Mouse (Mus musculus): ENCODE measurements around the gene Nfya. TPM values are rescaled to one million over a fixed set of nuclear protein-coding genes. Genes with fewer than 3 reads are reported as not detected.
A peak's percentile ranks its signal among the peaks of the same experiment; 100 is the strongest.

The Nfya gene
- total RNA-seq, 1 experiment: 23.3 TPM

GRCm38 (mm10) chr17:48433006-48433655, 23.4 kb upstream of the Nfya start:
- H3K36me3 ChIP-seq (ENCODE audit: control insufficient read depth, insufficient read depth, low read length, poor library complexity, severe bottlenecking): no peaks in the 10 kb centered on the region
- TF ChIP-seq ZC3H11A (IDR thresholded peaks at IDR 0.05; ENCODE audit: borderline replicate concordance, low read depth, low read length) (no peak), ZNF384 (IDR thresholded peaks at IDR 0.05; ENCODE audit: low read depth, low read length) (no peak), CHD2 (IDR thresholded peaks at IDR 0.05; ENCODE audit: low read depth, low read length) (no peak), HCFC1 (IDR thresholded peaks at IDR 0.05; ENCODE audit: borderline replicate concordance, insufficient read depth, low read length) (no peak), MAFK (IDR thresholded peaks at IDR 0.05; ENCODE audit: insufficient read depth, low read depth, low read length) (no peak)
- no peak overlapping the region for H3K4me3 ChIP-seq (ENCODE audit: insufficient read depth in 1 of 2, low read depth in 1 of 2, low read length in 2 of 2, poor library complexity in 1 of 2, severe bottlenecking in 1 of 2)
- H3K27ac ChIP-seq (ENCODE audit: insufficient read depth, low read depth, low read length, poor library complexity, severe bottlenecking): no peak overlapping the region; the same call in 1 of the 2 replicates
- in situ Hi-C loops (cut with MboI; ENCODE audit: low sequenced_read_pairs in 2 of 2, unreplicated experiment in 2 of 2): no loop called here
- no peak for DNase-seq (ENCODE audit: low read depth, low spot score)
- peaks cover 18 to 54% of the 10 kb centered on the region in 2 experiments for H3K4me1 ChIP-seq (ENCODE audit: control insufficient read depth in 2 of 2, insufficient read depth in 2 of 2, low read length in 2 of 2, poor library complexity in 1 of 2)
- H3K9ac ChIP-seq (ENCODE audit: insufficient read depth, low read depth, low read length, poor library complexity, severe bottlenecking): peak overlapping the region; percentile 40; the same call in 1 of the 2 replicates
- no peaks in the 10 kb centered on the region for H3K9me3 ChIP-seq (ENCODE audit: control insufficient read depth, insufficient read depth, low read depth, low read length)

GRCm38 (mm10) chr17:48432158-48432980, 22.7 kb upstream of the Nfya start, which contains the start of gene Apobec2:
Gene Apobec2 (minus strand): TSS chr17:48432930.
- Histone ChIP-seq H3K9me3 (ENCODE audit: control insufficient read depth, insufficient read depth, low read depth, low read length) (no peaks in the 10 kb centered on the region), H3K36me3 (ENCODE audit: control insufficient read depth, insufficient read depth, low read length, poor library complexity, severe bottlenecking) (no peaks in the 10 kb centered on the region), H3K9ac (ENCODE audit: insufficient read depth, low read depth, low read length, poor library complexity, severe bottlenecking) (peak within 1 kb of the TSS; percentile 40; the same call in 1 of the 2 replicates), H3K4me3 (ENCODE audit: insufficient read depth in 1 of 2, low read depth in 1 of 2, low read length in 2 of 2, poor library complexity in 1 of 2, severe bottlenecking in 1 of 2) (peak within 1 kb of the TSS; percentile 21 to 60; a peak in 3 of 4 replicates), H3K27ac (ENCODE audit: insufficient read depth, low read depth, low read length, poor library complexity, severe bottlenecking) (peak within 1 kb of the TSS; percentile 19; the same call in 1 of the 2 replicates), H3K4me1 (ENCODE audit: control insufficient read depth in 2 of 2, insufficient read depth in 2 of 2, low read length in 2 of 2, poor library complexity in 1 of 2) (peaks cover 16 to 50% of the 10 kb centered on the region in 2 experiments)
- in situ Hi-C loops (cut with MboI; ENCODE audit: low sequenced_read_pairs in 2 of 2, unreplicated experiment in 2 of 2): no loop called here
- TF ChIP-seq ZNF384 (IDR thresholded peaks at IDR 0.05; ENCODE audit: low read depth, low read length): no peak
- no peak for TF ChIP-seq ZC3H11A (IDR thresholded peaks at IDR 0.05; ENCODE audit: borderline replicate concordance, low read depth, low read length)
- no peak for TF ChIP-seq HCFC1 (IDR thresholded peaks at IDR 0.05; ENCODE audit: borderline replicate concordance, insufficient read depth, low read length)
- TF ChIP-seq MAFK (IDR thresholded peaks at IDR 0.05; ENCODE audit: insufficient read depth, low read depth, low read length): no peak
- no peak for TF ChIP-seq CHD2 (IDR thresholded peaks at IDR 0.05; ENCODE audit: low read depth, low read length)
- no peak for DNase-seq (ENCODE audit: low read depth, low spot score)

GRCm38 (mm10) chr17:48431054-48431453, 21.3 kb upstream of the Nfya start:
- no peaks in the 10 kb centered on the region for H3K36me3 ChIP-seq (ENCODE audit: control insufficient read depth, insufficient read depth, low read length, poor library complexity, severe bottlenecking)
- H3K27ac ChIP-seq (ENCODE audit: insufficient read depth, low read depth, low read length, poor library complexity, severe bottlenecking): no peak overlapping the region; the same call in 1 of the 2 replicates
- TF ChIP-seq MAFK (IDR thresholded peaks at IDR 0.05; ENCODE audit: insufficient read depth, low read depth, low read length): no peak
- TF ChIP-seq ZNF384 (IDR thresholded peaks at IDR 0.05; ENCODE audit: low read depth, low read length): no peak
- TF ChIP-seq ZC3H11A (IDR thresholded peaks at IDR 0.05; ENCODE audit: borderline replicate concordance, low read depth, low read length): no peak
- no peak for TF ChIP-seq HCFC1 (IDR thresholded peaks at IDR 0.05; ENCODE audit: borderline replicate concordance, insufficient read depth, low read length)
- TF ChIP-seq CHD2 (IDR thresholded peaks at IDR 0.05; ENCODE audit: low read depth, low read length): no peak
- no peak for DNase-seq (ENCODE audit: low read depth, low spot score)
- no peaks in the 10 kb centered on the region for H3K9me3 ChIP-seq (ENCODE audit: control insufficient read depth, insufficient read depth, low read depth, low read length)
- in situ Hi-C loops (cut with MboI; ENCODE audit: low sequenced_read_pairs in 2 of 2, unreplicated experiment in 2 of 2): no loop called here
- peaks cover 11 to 50% of the 10 kb centered on the region in 2 experiments for H3K4me1 ChIP-seq (ENCODE audit: control insufficient read depth in 2 of 2, insufficient read depth in 2 of 2, low read length in 2 of 2, poor library complexity in 1 of 2)
- H3K4me3 ChIP-seq (ENCODE audit: insufficient read depth in 1 of 2, low read depth in 1 of 2, low read length in 2 of 2, poor library complexity in 1 of 2, severe bottlenecking in 1 of 2): peak overlapping the region in 1 of 2 experiments; percentile 17; a peak in 1 of 4 replicates
- peak overlapping the region; percentile 11; the same call in 1 of the 2 replicates for H3K9ac ChIP-seq (ENCODE audit: insufficient read depth, low read depth, low read length, poor library complexity, severe bottlenecking)

- TF ChIP-seq HCFC1 (IDR thresholded peaks at IDR 0.05; ENCODE audit: borderline replicate concordance, insufficient read depth, low read length) (no peak), ZC3H11A (IDR thresholded peaks at IDR 0.05; ENCODE audit: borderline replicate concordance, low read depth, low read length) (no peak), MAFK (IDR thresholded peaks at IDR 0.05; ENCODE audit: insufficient read depth, low read depth, low read length) (no peak), CHD2 (IDR thresholded peaks at IDR 0.05; ENCODE audit: low read depth, low read length) (no peak), ZNF384 (IDR thresholded peaks at IDR 0.05; ENCODE audit: low read depth, low read length) (no peak)
- Histone ChIP-seq H3K36me3 (ENCODE audit: control insufficient read depth, insufficient read depth, low read length, poor library complexity, severe bottlenecking) (no peaks in the 10 kb centered on the region), H3K4me1 (ENCODE audit: control insufficient read depth in 2 of 2, insufficient read depth in 2 of 2, low read length in 2 of 2, poor library complexity in 1 of 2) (peaks cover 9 to 50% of the 10 kb centered on the region in 2 experiments), H3K27ac (ENCODE audit: insufficient read depth, low read depth, low read length, poor library complexity, severe bottlenecking) (no peak overlapping the region; the same call in 1 of the 2 replicates), H3K9me3 (ENCODE audit: control insufficient read depth, insufficient read depth, low read depth, low read length) (no peaks in the 10 kb centered on the region), H3K9ac (ENCODE audit: insufficient read depth, low read depth, low read length, poor library complexity, severe bottlenecking) (no peak overlapping the region; the same call in 1 of the 2 replicates), H3K4me3 (ENCODE audit: insufficient read depth in 1 of 2, low read depth in 1 of 2, low read length in 2 of 2, poor library complexity in 1 of 2, severe bottlenecking in 1 of 2) (0 out of 4 replicates have a peak overlapping the region, but pooled peaks have one; percentile 10)
- DNase-seq (ENCODE audit: low read depth, low spot score): no peak
- in situ Hi-C loops (cut with MboI; ENCODE audit: low sequenced_read_pairs in 2 of 2, unreplicated experiment in 2 of 2): no loop called here
These were observed 20.7 kb upstream of the Nfya start for GRCm38 (mm10) chr17:48430394-48430793.

Measured in ES-E14 (cell line).